Mouse (Mus musculus): ENCODE data around the gene Ints3.
A peak's percentile ranks its signal among the peaks of the same experiment; 100 is the strongest.

Ints3 gene

GRCm38 (mm10) chr3:90389511-90390490 is 43.6 kb downstream of the Ints3 start, which contains the start of gene Slc27a3:
Slc27a3 (minus strand) TSS chr3:90389938.
- DNase-seq = no peak

GRCm38 (mm10) chr3:90388726-90389510 is 44.5 kb downstream of the Ints3 start:
- peak; percentile 19 for DNase-seq

DNA sequence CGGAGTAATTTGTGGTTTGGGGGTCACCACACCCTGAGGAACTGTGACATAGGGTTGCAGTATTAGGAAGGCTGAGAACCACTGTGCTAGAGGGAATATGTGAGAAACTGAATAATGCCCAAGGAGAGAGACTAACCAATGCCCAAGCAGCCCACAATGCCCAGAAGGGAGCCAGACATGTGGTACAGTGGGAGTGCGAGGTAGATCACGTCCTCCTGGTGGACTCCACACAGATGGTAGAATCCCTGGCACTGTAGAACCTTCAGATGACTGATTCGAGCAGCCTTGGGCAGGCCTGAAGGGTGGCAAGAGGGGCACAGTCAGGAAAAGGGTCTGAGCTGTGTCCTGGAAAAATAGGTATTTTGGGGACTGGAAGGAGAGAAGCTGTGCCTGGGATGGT is 45.2 kb downstream of the Ints3 start:
- DNase-seq = no peak

DNA sequence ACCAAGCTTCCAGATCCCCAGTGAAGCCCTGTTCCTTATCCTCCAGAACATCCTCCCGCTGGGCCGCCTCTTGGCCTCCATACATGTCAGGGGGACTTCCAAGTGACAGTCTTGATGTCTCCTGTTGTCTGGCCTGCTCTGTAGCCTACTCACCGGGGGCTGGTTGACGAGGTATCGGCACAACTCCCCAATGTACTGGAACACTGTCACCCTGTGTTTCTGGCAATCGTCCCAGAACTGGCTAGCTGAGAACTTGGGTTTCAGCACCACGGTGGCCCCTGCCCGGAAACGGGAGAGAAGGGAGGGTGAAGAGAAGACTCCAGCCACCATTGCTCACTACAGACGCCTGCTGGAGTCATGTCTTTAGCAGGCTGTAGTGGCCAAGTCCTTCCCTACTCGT is 45.9 kb downstream of the Ints3 start:
- DNase-seq = no peak

GRCm38 (mm10) chr3:90386817-90387216 is 46.6 kb downstream of the Ints3 start:
- DNase-seq = no peak

DNA sequence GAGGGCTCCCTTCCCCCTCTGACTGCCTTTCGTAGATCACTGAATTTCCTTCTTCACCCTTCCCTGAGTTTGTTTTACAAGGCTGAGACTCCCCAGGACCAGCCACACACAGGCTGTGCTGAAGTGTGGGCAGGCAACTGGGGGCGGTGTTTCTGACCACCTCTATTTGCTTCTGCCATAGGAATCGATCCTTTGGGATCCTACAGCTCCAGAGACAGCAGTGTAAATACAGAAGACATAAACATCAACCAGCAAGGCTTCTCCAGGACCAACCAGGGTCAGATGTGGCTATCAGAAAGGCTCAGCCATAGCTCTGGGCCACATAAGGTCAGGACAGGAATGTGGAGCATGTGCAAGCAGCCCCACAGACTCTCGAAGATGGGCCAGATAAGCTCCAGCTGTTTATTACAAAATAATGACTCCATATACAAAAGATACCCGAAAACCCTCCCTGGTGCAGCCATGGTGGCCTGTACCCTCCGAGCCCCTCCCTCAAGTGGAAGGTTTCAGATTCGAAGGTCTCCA is 48.5 kb downstream of the Ints3 start:
- no peak for DNase-seq

DNA sequence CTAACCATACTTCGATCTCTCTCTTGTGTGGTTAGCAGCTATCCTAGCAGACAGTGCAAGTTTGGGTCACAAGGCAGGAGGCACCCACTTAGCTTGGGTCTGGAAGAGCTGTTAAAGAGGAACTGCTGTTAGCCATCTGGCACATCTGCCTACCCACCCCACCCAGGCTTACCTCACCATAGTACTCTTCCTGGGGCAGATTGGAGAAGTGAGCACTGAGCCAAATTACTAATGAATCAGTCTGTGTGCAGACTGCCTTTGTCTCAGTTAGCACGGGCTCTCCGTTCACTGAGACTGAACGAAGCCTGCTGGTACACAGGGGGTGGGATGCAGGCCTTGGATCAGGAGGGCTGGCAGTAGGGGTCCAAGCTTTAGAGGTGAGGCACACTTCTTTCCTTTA is 49.7 kb downstream of the Ints3 start:
- no peak for DNase-seq

DNA sequence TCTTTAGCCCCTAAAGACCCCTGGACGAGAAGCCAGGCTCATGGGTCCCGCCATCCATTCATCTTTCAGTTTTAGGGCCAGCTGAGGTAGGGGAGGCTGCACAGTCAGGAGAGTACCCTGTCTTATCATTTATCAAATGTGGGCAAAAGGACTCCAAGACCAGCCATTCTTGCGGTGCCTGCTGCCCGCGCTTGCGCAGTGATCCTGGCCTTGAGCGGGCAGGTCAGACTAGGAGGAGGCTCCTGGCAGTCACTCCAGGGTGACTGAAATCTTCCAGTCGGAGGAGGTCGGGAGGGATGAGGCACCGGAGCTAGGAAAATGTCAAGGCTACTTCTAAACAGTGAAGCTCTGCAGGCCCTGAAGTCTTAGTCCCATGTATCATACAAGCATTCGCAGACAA is 51.7 kb downstream of the Ints3 start:
- DNase-seq = no peak

GRCm38 (mm10) chr3:90378496-90378895 is 54.9 kb downstream of the Ints3 start:
- no peak for DNase-seq

DNA sequence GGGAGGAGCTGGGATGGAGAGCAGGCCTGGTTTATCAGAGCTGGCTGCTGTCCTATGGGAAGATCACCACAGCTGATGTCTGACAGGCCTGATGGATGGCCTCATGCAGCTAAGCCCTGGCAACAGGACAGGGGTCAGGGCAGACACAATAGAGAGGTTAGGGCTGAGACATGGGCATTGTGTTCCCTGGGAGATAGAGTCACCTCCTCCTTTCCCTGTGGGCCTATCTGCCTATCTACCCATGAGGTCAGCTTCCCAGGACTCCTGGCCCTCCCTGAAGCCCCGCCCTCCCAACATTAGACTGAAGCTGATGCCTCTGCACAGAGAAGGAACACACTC is 57.2 kb downstream of the Ints3 start:
- DNase-seq = no peak

DNA sequence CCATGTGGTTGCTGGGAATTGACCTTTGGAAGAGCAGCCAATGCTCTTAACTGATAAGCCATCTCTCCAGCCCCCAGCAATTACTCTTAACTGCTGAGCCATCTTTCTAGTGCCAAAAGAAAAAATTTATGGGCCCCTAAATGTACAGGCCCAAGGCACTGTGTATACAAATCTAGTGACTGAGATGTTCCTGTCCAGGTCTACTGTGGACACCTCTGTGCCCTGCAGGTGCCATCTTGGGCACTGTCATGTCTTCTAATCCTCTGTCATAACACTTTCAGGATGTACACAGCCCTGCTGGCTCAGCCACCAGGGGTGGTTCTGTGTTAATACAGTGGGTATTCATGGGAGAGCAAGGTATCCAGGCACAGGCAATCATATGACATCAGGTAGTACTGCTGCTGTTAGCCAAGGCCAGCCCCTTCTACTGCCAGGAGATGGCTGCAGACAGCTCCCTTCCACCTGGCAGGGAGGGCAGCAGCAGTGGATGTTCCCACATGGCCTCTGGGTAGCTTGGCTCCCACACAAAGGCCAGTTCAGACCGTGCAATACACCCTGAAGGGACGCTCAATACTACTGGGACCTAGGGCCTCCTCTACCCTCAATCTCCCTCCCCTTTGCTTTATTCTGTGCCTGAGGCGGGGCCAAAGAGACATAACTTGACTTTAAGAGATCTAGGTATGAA is 57.7 kb downstream of the Ints3 start:
- DNase-seq = no peak

DNA sequence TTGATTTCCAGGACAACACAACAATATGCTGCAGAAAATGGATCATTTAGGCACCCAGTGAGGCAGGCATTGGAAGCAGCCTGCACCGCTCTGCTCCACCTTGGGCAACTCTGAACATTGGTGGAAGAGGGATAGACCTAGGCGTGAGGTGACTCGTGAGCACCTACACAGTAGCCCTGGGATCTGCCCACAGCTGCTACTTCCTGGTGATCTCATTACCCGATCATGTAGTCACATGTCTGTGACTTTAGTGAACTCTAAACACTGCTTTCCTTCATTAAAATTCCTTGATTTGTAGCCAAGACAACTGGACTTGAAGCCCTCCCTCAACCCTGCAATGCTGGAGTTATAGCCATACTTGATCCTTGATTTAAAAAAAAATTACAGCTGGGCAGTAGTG is 59.1 kb downstream of the Ints3 start:
- DNase-seq = no peak

- DNase-seq = peak; percentile 86
Observed at GRCm38 (mm10) chr3:90373432-90374028, 59.9 kb downstream of the Ints3 start.

DNA sequence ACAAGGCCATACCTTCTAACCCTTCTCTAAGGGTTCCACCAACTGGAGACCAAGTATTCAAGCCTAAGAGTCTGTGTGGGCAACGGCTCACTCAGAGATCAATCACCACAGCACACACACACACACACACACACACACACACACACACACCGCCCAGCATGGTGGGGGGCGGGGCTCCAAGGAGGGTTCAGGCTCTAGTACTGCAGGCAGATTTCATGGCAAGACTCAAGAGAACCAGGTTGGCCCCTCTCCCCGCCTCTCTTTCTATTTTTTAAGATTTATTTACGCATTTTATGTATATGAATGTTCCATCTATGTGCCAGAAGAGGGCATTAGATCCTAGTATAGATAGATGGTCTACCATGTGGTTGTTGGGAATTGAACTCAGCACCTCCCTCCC is 60.6 kb downstream of the Ints3 start:
- DNase-seq = no peak

DNA sequence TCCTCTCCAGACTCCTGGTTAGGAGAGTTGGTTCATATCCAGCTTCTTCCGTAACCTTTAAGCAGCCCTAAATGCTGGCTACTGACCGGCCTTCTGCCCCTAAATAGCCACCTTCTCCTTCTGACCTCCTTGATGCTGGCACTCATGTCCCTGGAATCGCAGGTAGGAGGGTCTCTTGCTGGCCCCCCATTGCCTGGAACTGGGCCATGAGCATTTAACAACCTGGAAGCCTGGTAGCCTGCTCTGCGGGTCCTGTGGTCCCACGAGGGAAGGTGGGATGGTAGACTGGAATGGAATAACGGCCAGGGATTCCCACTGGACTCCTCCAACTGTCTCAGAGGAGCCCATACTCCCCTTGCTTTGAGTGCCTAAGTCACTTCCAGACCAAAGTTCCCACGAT is 61.6 kb downstream of the Ints3 start:
- DNase-seq = no peak

DNA sequence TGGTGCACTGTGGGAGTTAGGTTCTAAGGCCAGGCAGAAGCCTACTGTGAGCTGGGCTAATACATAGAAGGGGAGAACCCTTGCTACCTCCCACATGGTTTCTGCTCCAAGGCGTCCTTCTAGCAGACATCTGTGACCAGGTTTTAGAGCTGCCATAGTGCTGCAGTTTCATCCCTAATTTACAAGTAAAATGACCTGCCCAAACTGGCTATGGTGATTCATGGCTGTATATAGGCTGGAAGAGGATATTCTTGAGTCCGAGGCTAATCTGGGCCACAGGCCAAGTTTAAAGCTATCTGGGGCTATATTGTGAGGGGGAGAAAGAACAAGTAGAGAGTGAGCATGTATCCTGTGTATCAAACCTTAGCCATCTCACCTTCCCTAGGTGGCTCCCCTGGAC is 64.4 kb downstream of the Ints3 start:
- no peak for DNase-seq

- DNase-seq = no peak
Observed at GRCm38 (mm10) chr3:90367001-90367632, 66.3 kb downstream of the Ints3 start.

GRCm38 (mm10) chr3:90362346-90362745 is 71.1 kb downstream of the Ints3 start:
- no peak for DNase-seq

- DNase-seq = no peak
Observed at GRCm38 (mm10) chr3:90361476-90361875, 71.9 kb downstream of the Ints3 start.

GRCm38 (mm10) chr3:90359230-90359629 is 74.2 kb downstream of the Ints3 start:
- no peak for DNase-seq

DNA sequence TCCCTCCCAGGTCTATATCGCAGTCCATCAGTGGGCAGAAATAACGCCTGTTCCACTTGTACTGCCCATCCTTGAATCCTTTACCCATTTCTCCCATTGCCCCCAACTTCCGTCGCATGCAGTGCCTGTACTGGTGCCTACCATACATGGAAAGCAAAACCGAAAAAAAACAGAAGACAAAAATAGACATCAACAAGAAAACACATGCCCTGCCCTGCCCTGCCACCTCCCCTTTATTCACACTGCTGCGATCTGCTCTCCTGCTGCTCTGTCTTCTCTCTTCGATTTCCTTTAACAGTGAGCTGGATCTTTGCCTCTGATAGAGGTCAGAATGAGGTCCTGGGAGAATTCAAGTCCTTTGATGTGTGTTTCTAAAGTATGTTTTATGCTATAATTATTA is 75.5 kb downstream of the Ints3 start:
- DNase-seq = no peak

DNA sequence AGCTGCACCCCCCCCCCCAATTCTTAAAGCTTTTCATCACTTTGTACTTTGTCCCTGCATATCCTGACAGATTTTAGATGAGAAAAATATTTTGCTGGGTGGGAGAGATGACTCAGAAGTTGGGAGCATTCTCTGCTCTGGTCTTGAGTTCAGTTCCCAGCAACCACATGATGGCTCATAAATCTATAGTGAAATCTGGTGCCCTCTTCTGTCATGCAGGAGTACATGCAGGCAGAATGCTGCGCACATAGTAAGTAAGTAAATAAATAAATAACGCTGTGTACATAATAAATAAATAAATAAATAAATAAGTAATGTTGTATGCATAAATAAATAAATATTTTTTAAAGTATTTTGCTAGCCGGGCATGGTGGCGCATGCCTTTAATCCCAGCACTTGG is 85.6 kb downstream of the Ints3 start:
- DNase-seq = no peak
